Mouse (Mus musculus) hindbrain, embryonic 14.5 days (tissue): ENCODE measurements around the gene Kcnn3. TPM values are rescaled to one million over a fixed set of nuclear protein-coding genes. Genes with fewer than 3 reads are reported as not detected.

Experiments
- ATAC-seq: fragments of 200-750 bp; cut with Nextera tagmentation; 2 replicates; pipeline ENCODE4 v1.8.0; 2017; ENCODE audit warnings: moderate number of reproducible peaks, mild to moderate bottlenecking, moderate TSS enrichment, moderate library complexity; ENCODE audit not compliant: low FRiP score
- DNase-seq: peaks from one replicate; pipeline ENCODE4 v3.0.0-alpha.2; 2015; ENCODE audit warnings: low spot score
- H3K27ac ChIP-seq: fragments of 300-500 bp; sonication (generic); 2 replicates; pipeline ENCODE4 v1.5.1; 2014; ENCODE audit warnings: mild to moderate bottlenecking, moderate library complexity
- H3K27me3 ChIP-seq: fragments of 300-500 bp; sonication (generic); 2 replicates; pipeline ENCODE4 v1.6.1; 2014; ENCODE audit warnings: mild to moderate bottlenecking, low read length, mixed read lengths; ENCODE audit not compliant: control insufficient read depth, insufficient read depth
- H3K36me3 ChIP-seq: fragments of 300-500 bp; sonication (generic); replicated peaks from 2 replicates; pipeline ENCODE4 v1.6.1; 2014; ENCODE audit not compliant: control insufficient read depth, insufficient read depth
- H3K4me1 ChIP-seq: fragments of 300-500 bp; sonication (generic); replicated peaks from 2 replicates; pipeline ENCODE4 v1.6.1; 2014; ENCODE audit warnings: antibody characterized with exemption, low read length, mixed read lengths; ENCODE audit not compliant: control insufficient read depth, insufficient read depth
- H3K4me2 ChIP-seq: fragments of 300-500 bp; sonication (generic); replicated peaks from 2 replicates; pipeline ENCODE4 v1.6.1; 2014; ENCODE audit warnings: mild to moderate bottlenecking, moderate library complexity
- H3K4me3 ChIP-seq: fragments of 300-500 bp; sonication (generic); replicated peaks from 2 replicates; pipeline ENCODE4 v1.5.1; 2014; ENCODE audit warnings: mild to moderate bottlenecking, low read length
- H3K9ac ChIP-seq: fragments of 300-500 bp; sonication (generic); 2 replicates; pipeline ENCODE4 v1.6.1; 2014
- H3K9me3 ChIP-seq: fragments of 300-500 bp; sonication (generic); 2 replicates; pipeline ENCODE4 v1.6.1; 2016; ENCODE audit warnings: low read length; ENCODE audit not compliant: control insufficient read depth
- WGBS: fragments of 180-500 bp; shearing (Covaris S2); extraction: QIAGEN DNeasy Blood & Tissue Kit; methylation state at CpG from one replicate; pipeline ENCODE4 v1.1.7; 2014; 5-methylcytosine and 5-hydroxymethylcytosine counted together
- polyA plus RNA-seq: library from polyadenylated mRNA; unstranded; fragments of >200 nt; fragmentation: Nextera tagmentation; extraction: Ambion mirVana; gene quantifications from 2 replicates; pipeline ENCODE4 v1.2.1, GENCODE M21; 2014

Kcnn3 gene
- polyA plus RNA-seq, 1 experiment from 2014 or later = 7.3 TPM

DNA sequence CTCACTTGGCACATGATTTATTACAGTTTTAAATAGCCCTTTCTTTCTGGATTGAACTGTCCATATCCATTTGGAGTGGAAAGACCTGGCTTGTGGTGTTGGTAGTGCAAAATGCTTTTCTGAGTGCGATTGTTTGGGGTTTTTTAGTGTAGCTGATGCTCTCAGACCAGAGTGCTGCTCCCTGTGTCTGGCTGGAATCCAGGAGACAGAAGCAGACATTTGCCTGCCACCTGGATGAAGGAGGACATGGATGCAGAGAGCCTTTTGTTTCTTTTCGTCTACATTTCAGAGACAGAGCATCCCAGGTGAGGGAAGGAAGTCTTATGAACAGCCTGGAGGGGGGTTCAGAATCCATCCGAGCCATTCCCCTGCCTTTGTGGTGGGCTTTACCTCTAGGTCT is 71.5 kb downstream of the Kcnn3 start:
- H3K4me3 ChIP-seq = no peak overlapping the region
- ATAC-seq (no peak), DNase-seq (no peak)
- no peak overlapping the region for H3K9ac ChIP-seq
- H3K27me3 ChIP-seq = no peaks in the 10 kb centered on the region
- H3K4me2 ChIP-seq = no peak overlapping the region
- 52% methylated on average over 3 of the region's 3 CpGs for WGBS
- H3K4me1 ChIP-seq = peaks cover 22% of the 10 kb centered on the region
- no peaks in the 10 kb centered on the region for H3K9me3 ChIP-seq
- peak overlapping the region; percentile 72 for H3K27ac ChIP-seq
- H3K36me3 ChIP-seq = no peaks in the 10 kb centered on the region

DNA sequence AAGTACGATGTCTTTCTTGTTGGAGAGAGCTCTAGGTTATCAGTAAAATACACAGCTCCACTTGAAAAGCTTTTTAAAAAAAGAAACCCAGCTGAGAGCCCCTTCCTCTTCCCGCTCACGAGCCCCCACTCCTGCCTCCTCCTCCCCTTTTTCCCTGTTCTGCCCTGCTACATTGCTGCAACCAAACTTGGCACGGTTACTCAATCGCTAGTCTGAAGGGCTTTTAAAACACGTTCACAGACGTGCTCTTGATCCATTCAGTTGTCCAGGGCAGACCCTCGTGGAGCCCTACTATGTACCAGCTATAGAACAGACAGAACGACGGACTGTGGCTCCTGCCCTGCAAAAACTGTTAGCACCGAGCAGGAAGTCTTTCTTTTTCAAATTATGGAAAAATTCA is 72.8 kb downstream of the Kcnn3 start:
- DNase-seq (no peak), ATAC-seq (no peak)
- H3K4me2 ChIP-seq = no peak overlapping the region
- H3K4me3 ChIP-seq = no peak overlapping the region
- H3K4me1 ChIP-seq = peaks cover 15% of the 10 kb centered on the region
- H3K27me3 ChIP-seq = no peaks in the 10 kb centered on the region
- H3K27ac ChIP-seq = no peak overlapping the region
- no peak overlapping the region for H3K9ac ChIP-seq
- 55% methylated on average over 11 of the region's 11 CpGs for WGBS
- H3K9me3 ChIP-seq = no peaks in the 10 kb centered on the region
- no peaks in the 10 kb centered on the region for H3K36me3 ChIP-seq

DNA sequence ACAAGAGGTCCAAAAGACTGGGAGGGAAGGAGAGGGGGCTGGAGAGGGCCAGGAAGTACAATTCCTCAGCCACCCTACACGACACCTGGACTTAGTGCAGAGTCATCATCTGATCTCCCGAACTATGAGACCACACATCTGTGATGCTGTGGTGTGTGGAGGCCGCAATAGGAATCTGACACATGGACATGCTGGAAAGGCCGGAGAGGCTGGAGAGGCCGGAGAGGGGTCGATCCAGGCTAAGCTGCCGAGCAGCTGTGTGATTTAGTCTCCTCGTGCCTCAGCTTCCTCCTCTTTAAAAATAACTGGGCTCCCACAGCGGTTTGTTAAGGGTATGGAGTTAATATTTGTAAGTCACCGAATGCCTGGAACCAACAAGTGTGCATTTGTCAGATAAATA is 73.6 kb downstream of the Kcnn3 start:
- Histone ChIP-seq H3K9ac (no peak overlapping the region), H3K36me3 (no peaks in the 10 kb centered on the region), H3K4me2 (no peak overlapping the region), H3K4me3 (no peak overlapping the region), H3K27ac (no peak overlapping the region), H3K27me3 (no peaks in the 10 kb centered on the region), H3K4me1 (peaks cover 15% of the 10 kb centered on the region), H3K9me3 (no peaks in the 10 kb centered on the region)
- no peak for ATAC-seq
- WGBS = 81% methylated on average over 10 of the region's 10 CpGs
- DNase-seq = no peak

DNA sequence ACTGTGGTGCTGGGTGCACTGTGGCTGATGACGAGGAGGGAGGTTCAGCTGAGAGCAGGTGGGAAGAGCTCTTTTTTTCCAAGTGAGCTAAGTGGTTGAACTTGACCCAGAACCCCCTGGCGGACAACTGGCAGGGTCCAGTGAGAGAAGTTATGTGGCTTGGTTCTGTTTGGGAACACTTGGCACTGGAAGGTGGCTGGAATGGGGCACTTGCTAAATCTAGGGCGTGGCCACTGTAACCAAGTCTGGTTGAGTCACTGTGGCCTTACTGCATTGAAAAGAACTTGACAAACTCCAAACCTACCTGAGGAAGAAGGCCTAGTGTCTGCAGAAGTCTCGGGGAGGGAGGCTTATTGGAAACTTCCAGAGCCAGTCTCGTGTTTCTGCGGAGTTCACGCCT is 78.4 kb downstream of the Kcnn3 start:
- peaks cover 6% of the 10 kb centered on the region; the same call in 1 of the 2 replicates for H3K9me3 ChIP-seq
- H3K36me3 ChIP-seq = no peaks in the 10 kb centered on the region
- 91% methylated on average over 7 of the region's 7 CpGs for WGBS
- peaks cover 9% of the 10 kb centered on the region; the same call in 1 of the 2 replicates for H3K4me1 ChIP-seq
- H3K9ac ChIP-seq = no peak overlapping the region
- no peak overlapping the region for H3K4me3 ChIP-seq
- no peak overlapping the region for H3K4me2 ChIP-seq
- DNase-seq (no peak), ATAC-seq (no peak)
- no peaks in the 10 kb centered on the region for H3K27me3 ChIP-seq
- H3K27ac ChIP-seq = no peak overlapping the region

DNA sequence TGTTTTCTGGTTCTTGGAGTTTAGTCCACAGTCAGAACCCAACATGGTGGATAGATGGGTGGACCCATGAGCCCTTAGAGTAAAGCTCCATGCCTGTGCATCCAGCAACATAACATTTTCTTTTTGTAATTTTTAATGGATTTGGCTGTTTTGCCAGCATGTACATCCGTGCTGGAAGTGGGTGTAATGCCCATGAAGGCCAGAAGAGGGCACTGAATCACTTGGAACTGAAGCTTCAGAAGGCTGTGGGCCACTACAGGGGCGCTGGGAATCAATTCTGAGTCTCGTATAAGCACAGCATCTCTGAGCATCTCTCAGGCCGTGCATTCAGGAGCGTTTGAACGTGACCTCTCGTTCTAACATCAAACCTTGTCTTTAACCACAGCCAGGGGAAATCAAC is 79.0 kb downstream of the Kcnn3 start:
- H3K4me1 ChIP-seq = peaks cover 9% of the 10 kb centered on the region; the same call in 1 of the 2 replicates
- H3K27me3 ChIP-seq = no peaks in the 10 kb centered on the region
- no peak overlapping the region for H3K9ac ChIP-seq
- H3K4me3 ChIP-seq = no peak overlapping the region
- peaks cover 6% of the 10 kb centered on the region; the same call in 1 of the 2 replicates for H3K9me3 ChIP-seq
- no peak overlapping the region for H3K27ac ChIP-seq
- no peak for DNase-seq
- H3K4me2 ChIP-seq = no peak overlapping the region
- WGBS = 95% methylated on average over 7 of the region's 7 CpGs
- no peaks in the 10 kb centered on the region for H3K36me3 ChIP-seq
- no peak for ATAC-seq

DNA sequence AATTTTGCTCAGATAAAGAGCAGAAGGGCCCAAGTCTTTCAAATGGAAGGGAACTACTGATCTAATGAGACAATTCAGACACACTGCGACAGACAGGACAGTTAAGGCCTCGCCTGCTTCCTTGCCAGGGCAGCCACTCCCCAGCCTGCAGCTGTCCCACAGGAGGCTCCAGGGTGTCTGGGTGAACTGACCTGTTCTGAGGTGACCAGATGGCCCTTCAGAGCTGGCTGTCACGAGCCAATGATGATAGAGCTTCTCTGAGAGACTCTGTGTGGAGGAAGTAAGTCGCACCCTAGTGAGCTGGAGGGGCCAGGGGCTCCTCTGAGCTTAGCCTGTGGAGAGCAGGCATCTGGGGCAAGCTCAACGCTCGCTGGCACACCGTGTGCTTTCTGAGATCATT is 81.1 kb downstream of the Kcnn3 start:
- peaks cover 6% of the 10 kb centered on the region; the same call in 1 of the 2 replicates for H3K9me3 ChIP-seq
- ATAC-seq (no peak), DNase-seq (no peak)
- no peaks in the 10 kb centered on the region for H3K27me3 ChIP-seq
- H3K36me3 ChIP-seq = no peaks in the 10 kb centered on the region
- no peak overlapping the region for H3K27ac ChIP-seq
- WGBS = 50% methylated on average over 7 of the region's 7 CpGs
- no peak overlapping the region for H3K4me3 ChIP-seq
- H3K4me1 ChIP-seq = peaks cover 24% of the 10 kb centered on the region
- H3K9ac ChIP-seq = no peak overlapping the region
- no peak overlapping the region for H3K4me2 ChIP-seq

DNA sequence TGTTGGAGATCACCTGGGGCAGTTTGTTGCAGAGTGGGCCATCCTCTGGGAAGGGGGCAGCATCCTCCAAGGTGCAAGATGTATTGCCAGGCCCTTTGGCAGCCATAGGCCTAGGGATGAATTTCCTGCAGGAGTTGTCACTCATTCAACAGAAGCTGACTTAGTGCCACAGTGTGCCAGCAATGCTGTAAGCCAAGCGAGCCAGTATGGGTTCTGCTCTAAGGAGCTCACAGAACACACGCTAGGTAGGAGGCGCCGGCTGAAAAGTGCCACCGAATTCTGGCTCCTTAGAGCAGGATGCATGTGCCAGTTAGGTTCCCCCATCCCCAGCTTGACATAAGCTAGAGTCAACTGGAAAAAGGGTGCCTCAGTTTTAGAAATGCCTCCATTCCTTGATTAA is 83.3 kb downstream of the Kcnn3 start:
- Histone ChIP-seq H3K4me2 (no peak overlapping the region), H3K27ac (no peak overlapping the region), H3K4me3 (no peak overlapping the region), H3K36me3 (no peaks in the 10 kb centered on the region), H3K9ac (no peak overlapping the region), H3K9me3 (peaks cover 6% of the 10 kb centered on the region; the same call in 1 of the 2 replicates), H3K4me1 (peaks cover 30% of the 10 kb centered on the region), H3K27me3 (no peaks in the 10 kb centered on the region)
- DNase-seq = no peak
- WGBS = 84% methylated on average over 5 of the region's 5 CpGs
- ATAC-seq = no peak

DNA sequence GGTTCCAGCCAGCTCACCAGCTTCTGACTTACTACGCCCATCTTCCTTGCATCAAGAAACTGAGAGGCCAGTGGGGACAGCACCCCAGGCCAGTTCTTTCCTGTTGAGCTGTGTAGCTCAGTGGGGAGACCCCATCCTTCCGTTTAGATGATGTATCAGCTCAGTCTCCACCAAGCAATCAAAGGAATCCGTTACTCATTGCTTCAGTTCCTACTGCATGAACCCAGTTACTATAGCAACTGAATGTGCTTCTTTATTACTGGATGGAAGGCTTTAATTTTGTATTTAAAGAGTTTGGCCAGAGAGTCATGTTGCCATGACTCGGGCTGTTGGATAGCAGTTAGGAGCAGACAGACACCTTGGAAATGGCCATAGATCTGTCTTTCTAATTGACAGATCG is 85.3 kb downstream of the Kcnn3 start:
- peak overlapping the region; percentile 7; the same call in 1 of the 2 replicates for H3K27ac ChIP-seq
- DNase-seq (peak; percentile 43), ATAC-seq (peak; percentile 53; the same call in 1 of the 2 replicates)

DNA sequence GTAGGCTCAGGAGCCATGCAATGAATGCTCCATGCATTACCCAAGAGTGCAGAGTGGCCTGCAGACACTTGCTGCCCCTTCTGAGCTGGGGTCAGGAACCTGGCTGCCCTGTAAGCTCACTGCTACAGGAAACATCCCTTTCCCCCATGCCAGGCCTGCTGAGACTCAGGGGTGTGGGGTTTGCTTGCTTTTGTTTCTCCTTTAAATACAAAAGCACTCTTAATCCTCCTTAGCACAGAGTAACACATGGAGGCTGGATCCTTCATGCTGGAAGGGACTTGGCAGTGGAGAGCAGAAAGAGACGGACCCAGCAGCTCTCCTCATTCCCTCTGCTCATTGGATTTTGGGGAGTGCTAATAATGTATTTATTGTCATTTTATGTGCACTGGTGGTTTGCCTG is 87.4 kb downstream of the Kcnn3 start:
- DNase-seq (no peak), ATAC-seq (no peak)
- Histone ChIP-seq H3K9me3 (no peaks in the 10 kb centered on the region), H3K4me3 (no peak overlapping the region), H3K4me2 (no peak overlapping the region), H3K4me1 (peaks cover 21% of the 10 kb centered on the region), H3K9ac (no peak overlapping the region), H3K36me3 (no peaks in the 10 kb centered on the region), H3K27me3 (no peaks in the 10 kb centered on the region), H3K27ac (no peak overlapping the region)
- WGBS = 29% methylated on average over 1 of the region's 1 CpGs

More for the DNA sequence above, 85.3 kb downstream of the Kcnn3 start:
- Histone ChIP-seq H3K9ac (no peak overlapping the region), H3K36me3 (no peaks in the 10 kb centered on the region), H3K27me3 (no peaks in the 10 kb centered on the region), H3K4me1 (peaks cover 28% of the 10 kb centered on the region), H3K4me3 (no peak overlapping the region), H3K9me3 (no peaks in the 10 kb centered on the region), H3K4me2 (no peak overlapping the region)
- 40% methylated on average over 5 of the region's 5 CpGs for WGBS

DNA sequence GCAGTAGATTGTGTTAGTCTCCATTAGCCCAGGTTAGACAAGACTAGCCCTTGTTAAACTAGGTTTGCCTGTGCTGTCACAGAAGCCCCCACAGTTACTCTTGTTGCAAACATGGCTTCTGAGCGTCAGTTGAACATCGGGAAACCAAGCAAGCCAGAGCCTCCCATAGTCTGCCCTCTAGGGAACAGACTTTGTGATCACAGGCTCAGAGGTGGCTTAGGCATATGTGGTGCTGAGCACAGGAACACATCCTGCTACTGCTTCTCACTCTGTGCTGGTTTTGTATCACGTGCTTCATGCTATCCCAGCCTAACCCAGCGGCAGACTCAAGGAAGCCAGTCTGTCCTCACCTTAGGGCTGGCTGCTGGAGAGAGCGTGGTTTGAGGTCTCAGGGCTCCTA is 92.1 kb downstream of the Kcnn3 start:
- Histone ChIP-seq H3K4me3 (no peak overlapping the region), H3K9me3 (no peaks in the 10 kb centered on the region), H3K4me2 (no peak overlapping the region), H3K27ac (no peak overlapping the region), H3K27me3 (no peaks in the 10 kb centered on the region), H3K4me1 (peaks cover 19% of the 10 kb centered on the region), H3K36me3 (no peaks in the 10 kb centered on the region), H3K9ac (no peak overlapping the region)
- 82% methylated on average over 5 of the region's 5 CpGs for WGBS
- no peak for DNase-seq
- no peak for ATAC-seq
